Mouse (Mus musculus) v-Abl transformed pro-B cells (cell line): ENCODE data around the gene Slc34a3.

ENCODE experiments used
- in situ Hi-C, 2 experiments: fragments of 400-800 bp; cut with MboI; formaldehyde crosslinking; loops; one replicate each; pipeline ENCODE4 v1.15.1; 2025; ENCODE audit not compliant: unreplicated experiment in 2 of 2

Slc34a3 gene

GRCm38 (mm10) chr2:25256443-25257109 is 22.4 kb upstream of the Slc34a3 start:
- in situ Hi-C loops, result loop anchor here (5.0 to 25.0 kb wide), 4 partner anchors 62 to 1656 kb away; partner anchors contain the start of genes Med22 (in 1 of the 2), Noxa1 (in 1 of the 2), Rpl7a (in 1 of the 2) and Surf1 (in 1 of the 2)

GRCm38 (mm10) chr2:25255284-25255779 is 21.2 kb upstream of the Slc34a3 start, which contains the start of gene Tmem203:
Gene Tmem203, plus strand, starts transcription at chr2:25255439.
- in situ Hi-C loops, result loop anchor here (5.0 to 25.0 kb wide), 4 partner anchors 61 to 1657 kb away; partner anchors contain the start of genes Med22 (in 1 of the 2), Noxa1 (in 1 of the 2), Rpl7a (in 1 of the 2) and Surf1 (in 1 of the 2)

- in situ Hi-C loops, result loop anchor here (5.0 to 25.0 kb wide), 4 partner anchors 58 to 1660 kb away; partner anchors contain the start of genes Med22 (in 1 of the 2), Noxa1 (in 1 of the 2), Rpl7a (in 1 of the 2) and Surf1 (in 1 of the 2)
Measured at GRCm38 (mm10) chr2:25252331-25252730, 18.2 kb upstream of the Slc34a3 start.

GRCm38 (mm10) chr2:25246183-25247072 is 12.3 kb upstream of the Slc34a3 start, which contains the start of gene AL732309.1:
Gene AL732309.1, minus strand, starts transcription at chr2:25246863.
- in situ Hi-C loops, result no loop called here

DNA sequence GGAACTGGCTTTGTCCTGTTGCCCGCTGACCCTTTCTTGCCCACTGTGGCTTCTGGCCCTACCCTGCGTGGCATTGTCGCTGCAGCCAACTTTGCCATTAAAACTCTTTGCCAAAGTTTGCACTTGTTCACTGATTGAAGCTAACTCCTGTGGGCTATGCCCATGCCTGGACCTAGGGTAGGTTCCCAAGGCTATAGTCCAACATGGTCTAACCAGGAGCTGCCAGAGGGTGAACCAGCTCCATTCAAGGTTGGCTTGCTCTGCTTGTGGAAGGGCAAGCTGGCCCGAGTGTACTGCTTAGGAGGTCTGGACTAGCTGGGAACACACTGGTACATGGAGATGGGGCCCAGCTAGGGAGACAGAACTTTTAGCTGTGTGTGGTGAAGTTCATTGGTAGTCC is 10.0 kb upstream of the Slc34a3 start:
- in situ Hi-C loops, result no loop called here

- in situ Hi-C loops, result no loop called here
Measured at GRCm38 (mm10) chr2:25243342-25243741, 9.2 kb upstream of the Slc34a3 start.

- in situ Hi-C loops, result no loop called here
Measured at GRCm38 (mm10) chr2:25242101-25242506, 7.9 kb upstream of the Slc34a3 start, which contains the start of the genes Rnf208 and Cysrt1. Gene Rnf208, plus strand, starts transcription at chr2:25242255. Gene Cysrt1, minus strand, starts transcription at chr2:25242452.

GRCm38 (mm10) chr2:25241438-25241775 is 7.2 kb upstream of the Slc34a3 start:
- in situ Hi-C loops, result no loop called here

DNA sequence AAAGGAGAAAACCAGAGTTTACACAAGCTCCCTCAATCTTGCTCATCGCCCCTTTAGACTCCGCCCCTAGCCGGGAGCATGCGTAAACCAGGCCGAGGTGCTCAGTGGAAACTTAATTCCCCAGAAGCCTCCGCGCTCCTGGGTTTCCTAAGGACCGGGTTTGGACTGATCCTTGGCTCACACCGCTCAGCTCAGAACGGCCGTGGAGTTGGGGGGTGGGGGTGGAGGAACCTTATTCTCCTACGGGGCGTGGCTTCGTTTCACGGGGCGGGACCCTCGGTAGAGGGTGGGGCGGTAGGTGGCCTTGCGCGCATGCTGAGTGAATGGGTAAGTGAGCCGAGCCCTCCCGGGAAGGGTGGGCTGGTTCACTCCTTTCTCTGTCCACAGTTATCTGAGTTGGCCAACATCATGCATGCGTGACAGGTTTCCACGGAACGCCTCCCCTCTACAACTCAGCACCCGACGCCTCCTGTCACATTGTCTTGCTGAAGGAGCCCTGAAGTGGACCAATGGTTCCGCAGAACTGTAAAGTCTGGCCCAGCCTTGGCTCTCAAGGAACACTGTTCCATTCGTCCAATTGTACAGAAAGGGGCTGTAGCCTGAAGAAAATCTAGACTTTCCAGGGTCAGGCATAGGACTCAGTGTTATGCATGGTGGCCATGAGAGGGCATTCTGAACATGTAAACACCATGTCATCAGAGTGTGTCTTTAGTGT is 6.7 kb upstream of the Slc34a3 start:
- in situ Hi-C loops, result no loop called here

DNA sequence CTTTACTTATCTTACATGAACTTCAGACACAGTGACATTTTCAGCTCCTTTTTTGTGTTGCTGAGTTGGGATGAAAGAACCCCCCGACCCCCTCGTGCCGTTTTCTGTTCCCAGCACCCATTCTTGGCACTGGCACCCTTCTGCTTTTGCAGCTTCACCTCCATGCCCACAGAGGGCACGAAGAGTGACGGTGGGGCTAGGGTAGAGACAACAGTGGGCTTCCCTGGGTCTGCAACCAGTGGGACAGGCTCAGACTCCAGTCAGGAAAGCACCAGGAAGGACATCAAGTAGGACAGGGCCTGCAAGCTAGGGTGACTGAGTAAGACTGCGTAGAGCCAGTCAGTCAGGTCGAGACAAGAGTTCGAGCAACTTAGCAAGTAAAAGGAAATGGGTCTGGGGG is 6.1 kb upstream of the Slc34a3 start:
- in situ Hi-C loops, result no loop called here

DNA sequence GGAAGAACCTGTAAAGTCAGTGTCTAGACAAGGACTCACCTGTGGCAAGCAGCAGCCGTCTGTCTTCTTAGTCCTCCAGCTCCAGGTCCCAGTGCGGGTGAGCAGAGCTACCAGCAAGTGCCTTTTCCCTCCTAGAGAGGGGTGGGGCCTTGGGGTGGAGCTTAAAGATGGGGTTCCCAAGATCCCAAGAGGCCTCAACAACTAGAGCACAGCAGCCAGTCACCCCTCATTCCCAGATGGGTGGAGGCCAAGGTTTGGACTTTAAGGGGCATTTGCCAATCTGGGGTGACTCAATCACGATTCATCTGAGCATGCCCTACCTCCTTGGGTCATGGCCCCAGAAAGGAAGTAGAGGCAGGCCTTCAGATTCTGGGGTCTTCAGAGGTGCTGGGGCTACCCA is 5.6 kb upstream of the Slc34a3 start:
- in situ Hi-C loops, result no loop called here

GRCm38 (mm10) chr2:25238106-25238505 is 3.9 kb upstream of the Slc34a3 start:
- in situ Hi-C loops, result no loop called here

GRCm38 (mm10) chr2:25237522-25237921 is 3.4 kb upstream of the Slc34a3 start:
- in situ Hi-C loops, result no loop called here

- in situ Hi-C loops, result no loop called here
Measured at GRCm38 (mm10) chr2:25236614-25237013, 2.5 kb upstream of the Slc34a3 start, which contains the start of gene Rnf224. Gene Rnf224, minus strand, starts transcription at chr2:25236787.

DNA sequence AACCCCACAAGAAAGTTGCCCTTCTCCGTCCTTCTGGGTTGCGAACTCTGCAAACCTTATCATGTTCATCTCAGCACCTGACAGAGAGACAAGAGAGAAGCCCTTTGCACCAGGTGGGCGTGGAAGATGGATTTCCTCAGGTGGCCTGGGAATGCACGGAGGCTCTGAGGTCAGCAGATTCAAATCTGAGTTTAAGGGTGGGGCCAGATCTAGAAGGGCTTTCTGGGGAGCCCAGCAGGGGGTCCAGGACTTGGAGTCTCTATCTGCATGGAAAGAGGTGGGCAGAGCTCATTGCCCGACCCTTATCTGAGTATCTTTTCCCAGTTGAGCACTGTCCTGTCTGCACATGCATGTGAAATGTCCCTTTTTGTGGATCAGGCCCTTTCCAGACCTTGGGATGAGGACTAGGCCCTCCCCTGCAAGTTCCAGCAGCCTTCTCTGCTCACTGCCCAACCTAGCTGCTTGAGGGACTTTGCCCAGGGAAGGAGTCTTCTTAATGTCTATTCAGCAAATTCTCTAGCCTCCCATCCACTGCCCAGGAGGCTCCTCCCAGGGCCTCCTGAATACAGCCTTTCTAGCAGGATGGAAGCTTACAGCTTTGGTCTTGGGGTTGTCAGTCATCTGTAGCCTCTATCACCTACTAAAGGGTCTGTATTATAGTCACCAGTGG is 522 bp upstream of the Slc34a3 start:
- in situ Hi-C loops, result no loop called here

- in situ Hi-C loops, result no loop called here
Measured at GRCm38 (mm10) chr2:25233421-25233820, 743 bp downstream of the Slc34a3 start.

GRCm38 (mm10) chr2:25231038-25231437 is 3.1 kb downstream of the Slc34a3 start:
- in situ Hi-C loops, result no loop called here

DNA sequence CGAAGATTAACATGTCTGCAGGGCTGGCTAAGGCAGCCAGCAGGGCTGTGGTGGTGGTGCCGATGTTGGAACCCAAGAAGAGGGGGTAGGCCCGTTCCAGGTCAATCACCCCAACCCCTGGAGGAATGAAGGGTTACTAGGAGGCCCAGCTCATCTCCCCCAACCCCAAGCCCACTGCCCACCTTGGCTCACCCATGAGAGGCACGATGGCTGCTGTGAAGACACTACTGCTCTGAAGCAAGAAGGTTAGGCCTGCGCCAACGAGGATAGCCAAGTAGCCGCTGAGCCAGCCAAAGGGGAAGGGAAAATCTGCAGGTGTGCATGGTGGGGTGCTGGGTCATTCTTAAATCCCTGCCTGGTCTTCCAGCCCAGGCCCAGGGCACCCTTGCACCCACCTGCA is 3.6 kb downstream of the Slc34a3 start:
- in situ Hi-C loops, result no loop called here

GRCm38 (mm10) chr2:25229582-25229981 is 4.6 kb downstream of the Slc34a3 start:
- in situ Hi-C loops, result loop anchor here (5.0 kb wide), 1 partner anchor 37 kb away; no protein-coding TSS in a partner anchor
